ENCODE assay signal across 18 mouse cellular contexts in the genomic region with DNA sequence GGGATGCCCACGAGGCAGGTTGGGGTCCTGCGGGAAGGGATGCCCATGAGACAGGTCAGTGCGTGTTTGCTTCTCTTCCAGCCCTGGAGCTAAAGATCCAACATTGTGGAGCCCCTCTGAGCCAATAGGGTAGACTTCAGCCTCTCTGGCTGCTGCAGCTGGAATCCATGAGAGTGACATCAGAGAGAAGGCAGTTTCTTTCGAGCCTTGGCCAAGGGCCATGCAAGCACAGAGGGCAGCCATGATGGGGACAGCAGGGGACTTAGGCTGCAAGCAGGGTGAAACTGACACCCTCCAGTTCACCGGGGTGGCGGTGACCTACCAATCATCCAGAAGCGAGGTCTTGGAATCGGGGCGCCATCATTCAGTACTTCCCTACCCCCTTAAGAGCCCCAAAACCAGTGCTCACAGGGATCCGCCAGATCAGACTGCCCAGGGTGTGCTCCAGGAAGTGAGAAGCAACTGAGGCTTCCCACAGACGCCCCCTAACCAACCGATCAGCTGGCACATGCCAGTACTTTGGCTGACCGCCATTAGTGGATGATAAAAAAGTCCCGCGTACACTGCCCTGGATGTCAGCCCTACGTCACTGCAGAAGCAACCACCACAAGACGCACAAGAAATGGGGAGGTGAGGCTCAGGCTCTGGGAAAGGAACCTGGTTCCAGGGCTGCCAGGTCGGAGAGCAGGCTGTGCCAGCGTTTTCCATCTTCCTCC. TPM values are rescaled to one million over a fixed set of nuclear protein-coding genes. Genes with fewer than 3 reads are reported as not detected.
A peak's percentile ranks its signal among the peaks of the same experiment; 100 is the strongest.
DNase-seq lines count a peak whose midpoint lies in the region; ATAC-seq and TF ChIP-seq lines count a peak whose summit lies in the region.
"Had no signal": no experiment of that assay in that cellular context is flagged by ENCODE, and none has a peak within 500 bp of the region (broad histone marks: within the 10 kb centered on the region; RNA-seq: fewer than 3 reads in every experiment).

No protein-coding gene starts in this region.

- H3K36me3 ChIP-seq in heart, embryonic 15.5 days, result peaks cover 25% of the 10 kb centered on the region
- no peaks in the 10 kb centered on the region for H3K36me3 ChIP-seq in kidney, postnatal 0 days (ENCODE audit: insufficient read depth, low read length)
- H3K36me3 ChIP-seq in lung, postnatal 0 days (ENCODE audit: insufficient read depth, low read length), result no peaks in the 10 kb centered on the region
- H3K36me3 ChIP-seq: forebrain, embryonic 12.5 days; liver, embryonic 15.5 days; midbrain, embryonic 10.5 days had no signal

- no peak for TF ChIP-seq EP300 in lung, postnatal 0 days (IDR thresholded peaks at IDR 0.05)

- no peak for ATAC-seq in heart, embryonic 15.5 days (replicated peaks; ENCODE audit: insufficient number of reproducible peaks, insufficient read depth, low FRiP score, low read depth)
- ATAC-seq in kidney, postnatal 0 days (replicated peaks; ENCODE audit: low FRiP score, low read depth), result no peak
- ATAC-seq in lung, postnatal 0 days, result peak; percentile 57

- intact Hi-C loops in heart, postnatal 36 days (cut with DNase I), result no loop called here

- no peak overlapping the region for H3K4me2 ChIP-seq in heart, embryonic 15.5 days
- H3K4me2 ChIP-seq in kidney, postnatal 0 days (ENCODE audit: low read length), result no peak overlapping the region
- no peak overlapping the region for H3K4me2 ChIP-seq in lung, postnatal 0 days (replicated peaks; ENCODE audit: low read depth, low read length)
- H3K4me2 ChIP-seq: forebrain, embryonic 12.5 days; liver, embryonic 15.5 days had no signal

- no peak overlapping the region for H3K9ac ChIP-seq in heart, embryonic 15.5 days
- H3K9ac ChIP-seq in kidney, postnatal 0 days (ENCODE audit: low read depth, low read length), result no peak overlapping the region
- H3K9ac ChIP-seq in lung, postnatal 0 days (replicated peaks; ENCODE audit: low read depth), result no peak overlapping the region
- H3K9ac ChIP-seq: forebrain, embryonic 12.5 days; liver, embryonic 15.5 days had no signal

- H3K4me1 ChIP-seq in heart, embryonic 15.5 days (replicated peaks), result peaks cover 45% of the 10 kb centered on the region
- H3K4me1 ChIP-seq in kidney, postnatal 0 days (replicated peaks; ENCODE audit: insufficient read depth, low read length), result peaks cover 7% of the 10 kb centered on the region; the same call in 1 of the 2 replicates
- peaks cover 5% of the 10 kb centered on the region; the same call in 1 of the 2 replicates for H3K4me1 ChIP-seq in lung, postnatal 0 days (ENCODE audit: insufficient read depth, low read depth, low read length)
- H3K4me1 ChIP-seq: forebrain, embryonic 12.5 days had no signal

- H3K27ac ChIP-seq in heart, embryonic 15.5 days, result peak overlapping the region; percentile 33
- H3K27ac ChIP-seq in kidney, postnatal 0 days, result no peak overlapping the region
- no peak overlapping the region for H3K27ac ChIP-seq in lung, postnatal 0 days (ENCODE audit: low read length)
- H3K27ac ChIP-seq: forebrain, embryonic 12.5 days; heart, embryonic 10.5 days; left cerebral cortex, adult 2 months; liver, embryonic 15.5 days; midbrain, embryonic 10.5 days had no signal

- 66% methylated on average over 19 of the region's 19 CpGs for WGBS in heart, embryonic 15.5 days
- 67% methylated on average over 19 of the region's 19 CpGs for WGBS in kidney, postnatal 0 days
- WGBS in lung, postnatal 0 days, result 73% methylated on average over 19 of the region's 19 CpGs

- no peak for TF ChIP-seq CTCF in kidney, postnatal 0 days (IDR thresholded peaks at IDR 0.05; ENCODE audit: low read depth)
- TF ChIP-seq CTCF in lung, postnatal 0 days (IDR thresholded peaks at IDR 0.05), result no peak

- H3K9me3 ChIP-seq in heart, embryonic 15.5 days (replicated peaks), result no peaks in the 10 kb centered on the region
- H3K9me3 ChIP-seq in kidney, postnatal 0 days (replicated peaks; ENCODE audit: low read length), result no peaks in the 10 kb centered on the region
- no peaks in the 10 kb centered on the region for H3K9me3 ChIP-seq in lung, postnatal 0 days (ENCODE audit: low read length)
- H3K9me3 ChIP-seq: forebrain, embryonic 12.5 days; heart, embryonic 10.5 days; liver, embryonic 15.5 days had no signal

- DNase-seq in heart, postnatal 36 days, result no peak
- peak; percentile 64 for DNase-seq in kidney, postnatal 0 days (ENCODE audit: low spot score)
- DNase-seq in kidney, postnatal 25 days, result no peak
- peak; percentile 48 for DNase-seq in lung, postnatal 0 days (ENCODE audit: low spot score)
- DNase-seq in lung, adult 18-20 months, result no peak
- DNase-seq in cerebellum, postnatal 14 days, result no peak
- DNase-seq in urinary bladder, postnatal 10 days (ENCODE audit: low spot score), result no peak
- DNase-seq: adrenal gland, adult 2 months; gastrocnemius, postnatal 14 days; kidney, adult 9 months; spleen, adult 18-20 months had no signal

- peaks cover 8% of the 10 kb centered on the region; the same call in 1 of the 2 replicates for H3K27me3 ChIP-seq in heart, embryonic 15.5 days
- no peaks in the 10 kb centered on the region for H3K27me3 ChIP-seq in kidney, postnatal 0 days (ENCODE audit: insufficient read depth, low read length)
- H3K27me3 ChIP-seq in lung, postnatal 0 days (replicated peaks; ENCODE audit: insufficient read depth, low read length), result 0 out of 2 replicates have a peak, but pooled peaks cover 7% of the 10 kb centered on the region
- H3K27me3 ChIP-seq: CH12.LX had no signal

- H3K4me3 ChIP-seq in heart, embryonic 15.5 days, result no peak overlapping the region
- no peak overlapping the region for H3K4me3 ChIP-seq in kidney, postnatal 0 days (replicated peaks; ENCODE audit: low read depth, low read length)
- H3K4me3 ChIP-seq in lung, postnatal 0 days (ENCODE audit: low read depth, low read length), result no peak overlapping the region
- H3K4me3 ChIP-seq: forebrain, embryonic 12.5 days; heart, embryonic 10.5 days; left cerebral cortex, adult 2 months; liver, embryonic 15.5 days; midbrain, embryonic 10.5 days had no signal

RNA-seq across cellular contexts. Expression of gene Nfatc2, which starts 35.8 kb away (rescaled TPM):
- polyA plus RNA-seq in heart, embryonic 15.5 days (2015; fragmentation: Nextera tagmentation; extraction: Ambion mirVana), result 9.7 and 10.5 TPM in 2 replicates
- 10 to 100 TPM; 16.2 to 18.1 TPM for total RNA-seq in heart, postnatal 36 days (2021)
- polyA plus RNA-seq in kidney, postnatal 0 days (2015; fragmentation: Nextera tagmentation; extraction: Ambion mirVana), result 2.0 TPM in 2 replicates
- polyA plus RNA-seq in lung, postnatal 0 days (2015; fragmentation: Nextera tagmentation; extraction: Ambion mirVana), result 0.72 and 0.96 TPM in 2 replicates

Comparison
In these comparisons a context has a peak if more than half of its experiments do, and no peak if none do; other contexts are left out.
1. DNase-seq: peak in kidney, postnatal 0 days (single experiment) and lung, postnatal 0 days (single experiment); none in heart, postnatal 36 days (0 of 2), kidney, postnatal 25 days (0 of 2), lung, adult 18-20 months (0 of 2), cerebellum, postnatal 14 days (0 of 2) and urinary bladder, postnatal 10 days (single experiment).